Mouse (Mus musculus) B cell, adult (primary cell): Measurements from ENCODE around the gene Idi2. TPM values are rescaled to one million over a fixed set of nuclear protein-coding genes. Genes with fewer than 3 reads are reported as not detected.

Experiments
- total RNA-seq: library from RNA; stranded (reverse); gene quantifications from 4 replicates; pipeline ENCODE4 v1.2.4, GENCODE M21; 2023; ENCODE audit not compliant: inconsistent age

Gene Idi2
- total RNA-seq: not detected in 4 replicates

DNA sequence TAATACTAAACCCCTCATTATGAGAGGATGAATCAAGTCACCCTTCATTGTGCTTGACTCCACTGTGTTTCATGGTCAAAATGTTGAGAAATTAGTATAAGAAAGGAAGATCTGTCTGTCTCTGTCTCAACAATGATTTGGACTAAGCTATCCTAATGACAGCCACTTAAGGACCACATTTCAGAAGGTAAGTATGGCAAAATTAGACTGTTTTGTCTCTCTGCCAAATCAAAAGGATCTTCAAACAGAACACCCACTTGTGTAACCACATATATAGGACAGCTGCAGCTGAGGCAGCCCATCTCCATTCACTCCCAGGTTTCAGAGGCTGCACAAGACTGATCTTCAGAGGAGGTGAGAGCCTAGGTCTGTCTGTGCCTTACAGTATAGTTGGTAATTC, at the start of gene Idi2:
TSS of gene Idi2 (plus strand) at position 301 of the 400 bp plus-strand sequence.

GRCm38 (mm10) chr13:8948131-8948530, 4.5 kb upstream of the Idi2 start, which contains the start of gene Gm9745:
Gene Gm9745, minus strand, starts transcription at chr13:8948231.

GRCm38 (mm10) chr13:8995990-8996786, 43.5 kb downstream of the Idi2 start, which contains the start of gene Gtpbp4:
Gene Gtpbp4, minus strand, starts transcription at chr13:8996083.

Other genes with a start within 250 kb of the Idi2 start
- gene Wdr37, start 81.0 kb upstream of the Idi2 start, total RNA-seq: 45.2 to 55.9 TPM (median 46.3 TPM) in 4 replicates
- gene Idi1, start 67.4 kb upstream of the Idi2 start, total RNA-seq: 12.9 to 15.2 TPM (median 13.7 TPM) in 4 replicates
- gene Gm9745, start 4.6 kb upstream of the Idi2 start, total RNA-seq: not detected in 4 replicates
- gene Gtpbp4, start 43.2 kb downstream of the Idi2 start, total RNA-seq: 89.0 to 108 TPM (median 108 TPM) in 4 replicates
- 63.6 to 76.2 TPM (median 71.3 TPM) in 4 replicates for gene Larp4b, start 141.0 kb downstream of the Idi2 start, total RNA-seq